Mouse (Mus musculus) T-cell, adult 2 months (primary cell): Measurements from ENCODE around the gene Siah2.
A peak's percentile ranks its signal among the peaks of the same experiment; 100 is the strongest.

Experiments
- DNase-seq: peaks from one replicate; pipeline ENCODE4 v3.0.0; 2022; ENCODE audit warnings: low spot score

The Siah2 gene

GRCm38 (mm10) chr3:58691997-58692721 is at the start of gene Siah2:
Siah2 (minus strand) TSS chr3:58692400.
- DNase-seq: peak; percentile 94

- no peak for DNase-seq
Measured at GRCm38 (mm10) chr3:58739536-58739935, 47.3 kb upstream of the Siah2 start.

GRCm38 (mm10) chr3:58738346-58739089 is 46.3 kb upstream of the Siah2 start:
- DNase-seq: no peak

- DNase-seq: no peak
Measured at GRCm38 (mm10) chr3:58731520-58731919, 39.3 kb upstream of the Siah2 start.

- DNase-seq: no peak
Measured at GRCm38 (mm10) chr3:58730580-58730979, 38.4 kb upstream of the Siah2 start.

GRCm38 (mm10) chr3:58729549-58729948 is 37.3 kb upstream of the Siah2 start:
- DNase-seq: no peak

- no peak for DNase-seq
Measured at GRCm38 (mm10) chr3:58727601-58728000, 35.4 kb upstream of the Siah2 start.

GRCm38 (mm10) chr3:58727012-58727411 is 34.8 kb upstream of the Siah2 start:
- DNase-seq: no peak

GRCm38 (mm10) chr3:58726374-58726773 is 34.2 kb upstream of the Siah2 start:
- no peak for DNase-seq

- no peak for DNase-seq
Measured at GRCm38 (mm10) chr3:58724815-58725214, 32.6 kb upstream of the Siah2 start.

- no peak for DNase-seq
Measured at GRCm38 (mm10) chr3:58723656-58724055, 31.5 kb upstream of the Siah2 start.

GRCm38 (mm10) chr3:58719461-58720230 is 27.4 kb upstream of the Siah2 start:
- no peak for DNase-seq

- DNase-seq: no peak
Measured at GRCm38 (mm10) chr3:58716705-58717104, 24.5 kb upstream of the Siah2 start.

GRCm38 (mm10) chr3:58714767-58715166 is 22.6 kb upstream of the Siah2 start:
- DNase-seq: no peak

GRCm38 (mm10) chr3:58714034-58714433 is 21.8 kb upstream of the Siah2 start:
- DNase-seq: no peak

- DNase-seq: no peak
Measured at GRCm38 (mm10) chr3:58713191-58713590, 21.0 kb upstream of the Siah2 start.

GRCm38 (mm10) chr3:58704547-58704946 is 12.3 kb upstream of the Siah2 start:
- no peak for DNase-seq

GRCm38 (mm10) chr3:58703748-58704147 is 11.5 kb upstream of the Siah2 start:
- DNase-seq: no peak

- DNase-seq: no peak
Measured at GRCm38 (mm10) chr3:58702329-58702728, 10.1 kb upstream of the Siah2 start.

- no peak for DNase-seq
Measured at GRCm38 (mm10) chr3:58701441-58701840, 9.2 kb upstream of the Siah2 start.

GRCm38 (mm10) chr3:58697926-58698325 is 5.7 kb upstream of the Siah2 start:
- no peak for DNase-seq

GRCm38 (mm10) chr3:58696806-58697205 is 4.6 kb upstream of the Siah2 start:
- DNase-seq: no peak

GRCm38 (mm10) chr3:58695507-58695906 is 3.3 kb upstream of the Siah2 start:
- no peak for DNase-seq
